Mouse (Mus musculus) MEL (cell line): ENCODE measurements around the gene Snapin. TPM values are rescaled to one million over a fixed set of nuclear protein-coding genes. Genes with fewer than 3 reads are reported as not detected.

Experiments
- DNase-seq: peaks from one replicate; pipeline ENCODE4 v3.0.0; 2011; ENCODE audit warnings: low read depth, low spot score
- H3K27ac ChIP-seq: 2 replicates; pipeline ENCODE4 v1.5.1; 2012; ENCODE audit warnings: low read depth, mild to moderate bottlenecking, control low read depth, low read length, moderate library complexity; ENCODE audit not compliant: control insufficient read depth
- H3K27me3 ChIP-seq, 2 experiments: fragments of 150-350 bp in 1 of 2; sonication (generic) in 1 of 2; 2 replicates each; pipeline ENCODE4 v1.6.1; 2012; ENCODE audit warnings: low read length in 2 of 2, mild to moderate bottlenecking in 2 of 2, improper control_type of control experiment in 1 of 2, moderate library complexity in 1 of 2; ENCODE audit not compliant: insufficient read depth in 2 of 2, control insufficient read depth in 1 of 2
- H3K36me3 ChIP-seq, 2 experiments: 2 replicates each; pipeline ENCODE4 v1.6.1; 2012 to 2014; ENCODE audit warnings: low read length in 2 of 2, improper control_type of control experiment in 1 of 2, inconsistent platforms in 1 of 2, mild to moderate bottlenecking in 1 of 2; ENCODE audit not compliant: insufficient read depth in 2 of 2, control insufficient read depth in 1 of 2
- H3K4me1 ChIP-seq, 2 experiments: fragments of 150-350 bp in 1 of 2; sonication (generic) in 1 of 2; 2 replicates each; pipeline ENCODE4 v1.6.1; 2012; ENCODE audit warnings: low read length in 2 of 2, improper control_type of control experiment in 1 of 2, mild to moderate bottlenecking in 1 of 2; ENCODE audit not compliant: insufficient read depth in 2 of 2, control insufficient read depth in 1 of 2
- H3K4me3 ChIP-seq, 2 experiments: fragments of 150-350 bp in 1 of 2; sonication (generic) in 1 of 2; 2 replicates each; pipeline ENCODE4 v1.5.1; 2012; ENCODE audit warnings: low read depth in 2 of 2, low read length in 2 of 2, mild to moderate bottlenecking in 2 of 2, moderate library complexity in 2 of 2, control low read depth in 1 of 2, improper control_type of control experiment in 1 of 2; ENCODE audit not compliant: control insufficient read depth in 1 of 2, insufficient read depth in 1 of 2
- H3K79me2 ChIP-seq: 2 replicates; pipeline ENCODE4 v1.6.1; 2012; ENCODE audit warnings: mild to moderate bottlenecking, low read length, moderate library complexity; ENCODE audit not compliant: control insufficient read depth, poor library complexity, insufficient read depth
- H3K9ac ChIP-seq: 2 replicates; pipeline ENCODE4 v1.6.1; 2012; ENCODE audit warnings: low read depth, mild to moderate bottlenecking, control low read depth, low read length, moderate library complexity; ENCODE audit not compliant: control insufficient read depth, poor library complexity, severe bottlenecking
- H3K9me3 ChIP-seq: fragments of 150-350 bp; sonication (generic); replicated peaks from 2 replicates; pipeline ENCODE4 v1.6.1; 2012; ENCODE audit warnings: mild to moderate bottlenecking, low read length, improper control_type of control experiment, moderate library complexity; ENCODE audit not compliant: insufficient read depth
- CHD1 ChIP-seq: IDR thresholded peaks from 2 replicates; pipeline ENCODE4 v1.6.1; 2012; ENCODE audit warnings: low read depth, mild to moderate bottlenecking, inconsistent platforms, low read length, improper control_type of control experiment
- CTCF ChIP-seq, 3 experiments: IDR thresholded peaks in 2 of 3; conservative IDR thresholded peaks in 1 of 3; 2 replicates each; pipeline ENCODE4 v1.5.1; 2011 to 2012; ENCODE audit warnings: low read length in 3 of 3, low read depth in 2 of 3, mild to moderate bottlenecking in 2 of 3, improper control_type of control experiment in 1 of 3, inconsistent platforms in 1 of 3, mixed read lengths in 1 of 3, moderate library complexity in 1 of 3; ENCODE audit not compliant: control insufficient read depth in 1 of 3, insufficient read depth in 1 of 3, poor library complexity in 1 of 3, severe bottlenecking in 1 of 3
- E2F4 ChIP-seq: IDR thresholded peaks from 2 replicates; pipeline ENCODE4 v1.6.1; 2011; ENCODE audit warnings: low read depth, low read length, improper control_type of control experiment, borderline replicate concordance
- ELF1 ChIP-seq: IDR thresholded peaks from 2 replicates; pipeline ENCODE4 v1.6.1; 2014; ENCODE audit warnings: low read depth, mild to moderate bottlenecking, inconsistent platforms, low read length, improper control_type of control experiment, moderate library complexity
- EP300 ChIP-seq, 2 experiments: IDR thresholded peaks; 2 replicates each; pipeline ENCODE4 v1.6.1; 2011; ENCODE audit warnings: improper control_type of control experiment in 2 of 2, low read length in 2 of 2, low read depth in 1 of 2, mild to moderate bottlenecking in 1 of 2
- ETS1 ChIP-seq: IDR thresholded peaks from 2 replicates; pipeline ENCODE4 v1.6.1; 2012; ENCODE audit warnings: low read depth, mild to moderate bottlenecking, inconsistent platforms, low read length, improper control_type of control experiment, moderate library complexity
- GABPA ChIP-seq: IDR thresholded peaks from 2 replicates; pipeline ENCODE4 v1.6.1; 2012; ENCODE audit warnings: low read depth, mild to moderate bottlenecking, inconsistent platforms, low read length, improper control_type of control experiment, moderate library complexity
- GATA1 ChIP-seq: IDR thresholded peaks from 2 replicates; pipeline ENCODE4 v1.6.1; 2011; ENCODE audit warnings: low read depth, low read length, improper control_type of control experiment
- HCFC1 ChIP-seq: IDR thresholded peaks from 2 replicates; pipeline ENCODE4 v1.6.1; 2012; ENCODE audit warnings: low read depth, mild to moderate bottlenecking, inconsistent platforms, low read length, improper control_type of control experiment, moderate library complexity
- MAFK ChIP-seq: IDR thresholded peaks from 2 replicates; pipeline ENCODE4 v1.6.1; 2011; ENCODE audit warnings: low read depth, mild to moderate bottlenecking, low read length, improper control_type of control experiment, borderline replicate concordance
- MAZ ChIP-seq: IDR thresholded peaks from 2 replicates; pipeline ENCODE4 v1.6.1; 2012; ENCODE audit warnings: low read depth, mild to moderate bottlenecking, inconsistent platforms, low read length, improper control_type of control experiment
- MEF2A ChIP-seq: IDR thresholded peaks from 2 replicates; pipeline ENCODE4 v1.6.1; 2014; ENCODE audit warnings: low read depth, mild to moderate bottlenecking, inconsistent platforms, low read length, improper control_type of control experiment; ENCODE audit not compliant: poor library complexity, insufficient replicate concordance, severe bottlenecking; ENCODE audit errors: extremely low read depth
- MYB ChIP-seq: IDR thresholded peaks from 2 replicates; pipeline ENCODE4 v1.6.1; 2011; ENCODE audit warnings: mild to moderate bottlenecking, low read depth, low read length, improper control_type of control experiment
- MYC ChIP-seq: IDR thresholded peaks from 2 replicates; pipeline ENCODE4 v1.6.1; 2011; ENCODE audit warnings: low read depth, mild to moderate bottlenecking, low read length, improper control_type of control experiment, moderate library complexity
- NELFE ChIP-seq: IDR thresholded peaks from 2 replicates; pipeline ENCODE4 v1.6.1; 2011; ENCODE audit warnings: low read depth, low read length, improper control_type of control experiment
- NRF1 ChIP-seq: IDR thresholded peaks from 2 replicates; pipeline ENCODE4 v1.6.1; 2014; ENCODE audit warnings: low read depth, mild to moderate bottlenecking, inconsistent platforms, low read length, improper control_type of control experiment, moderate library complexity; ENCODE audit not compliant: poor library complexity, insufficient read depth, severe bottlenecking
- POLR2AphosphoS2 ChIP-seq: IDR thresholded peaks from 2 replicates; pipeline ENCODE4 v1.6.1; 2011; ENCODE audit warnings: low read length, improper control_type of control experiment
- POLR2AphosphoS5 ChIP-seq: IDR thresholded peaks from 2 replicates; pipeline ENCODE4 v1.6.1; 2012; ENCODE audit warnings: low read depth, borderline replicate concordance, mild to moderate bottlenecking, inconsistent platforms, low read length, moderate library complexity, mixed read lengths
- RCOR1 ChIP-seq: IDR thresholded peaks from 2 replicates; pipeline ENCODE4 v1.6.1; 2012; ENCODE audit warnings: low read depth, mild to moderate bottlenecking, inconsistent platforms, low read length, improper control_type of control experiment
- SIN3A ChIP-seq: IDR thresholded peaks from 2 replicates; pipeline ENCODE4 v1.6.1; 2012; ENCODE audit warnings: low read length, improper control_type of control experiment, inconsistent platforms
- TAL1 ChIP-seq: IDR thresholded peaks from 2 replicates; pipeline ENCODE4 v1.6.1; 2012; ENCODE audit warnings: mild to moderate bottlenecking, inconsistent platforms, low read length, moderate library complexity, mixed read lengths
- TCF12 ChIP-seq: IDR thresholded peaks from 2 replicates; pipeline ENCODE4 v1.6.1; 2014; ENCODE audit warnings: low read depth, mild to moderate bottlenecking, inconsistent platforms, low read length, improper control_type of control experiment, moderate library complexity
- USF1 ChIP-seq: IDR thresholded peaks from 2 replicates; pipeline ENCODE4 v1.6.1; 2014; ENCODE audit warnings: low read depth, mild to moderate bottlenecking, inconsistent platforms, low read length, improper control_type of control experiment, moderate library complexity
- USF2 ChIP-seq, 2 experiments: IDR thresholded peaks; 2 replicates each; pipeline ENCODE4 v1.6.1; 2011 to 2012; ENCODE audit warnings: improper control_type of control experiment in 2 of 2, low read length in 2 of 2, borderline replicate concordance in 1 of 2, inconsistent platforms in 1 of 2, low read depth in 1 of 2, mild to moderate bottlenecking in 1 of 2; ENCODE audit not compliant: insufficient read depth in 1 of 2
- ZC3H11A ChIP-seq: IDR thresholded peaks from 2 replicates; pipeline ENCODE4 v1.6.1; 2012; ENCODE audit warnings: low read depth, mild to moderate bottlenecking, inconsistent platforms, low read length, improper control_type of control experiment
- ZKSCAN1 ChIP-seq: IDR thresholded peaks from 2 replicates; pipeline ENCODE4 v1.6.1; 2012; ENCODE audit warnings: low read depth, mild to moderate bottlenecking, inconsistent platforms, low read length, improper control_type of control experiment, moderate library complexity
- ZMIZ1 ChIP-seq: IDR thresholded peaks from 2 replicates; pipeline ENCODE4 v1.6.1; 2012; ENCODE audit warnings: low read depth, mild to moderate bottlenecking, inconsistent platforms, low read length, improper control_type of control experiment, moderate library complexity
- ZNF384 ChIP-seq: IDR thresholded peaks from 2 replicates; pipeline ENCODE4 v1.6.1; 2012; ENCODE audit warnings: low read depth, mild to moderate bottlenecking, inconsistent platforms, low read length, improper control_type of control experiment
- polyA plus RNA-seq, 2 experiments: library from polyadenylated mRNA; stranded (reverse) in 1 of 2; unstranded in 1 of 2; fragments of >175 nt in 1 of 2; fragments of >200 nt in 1 of 2; gene quantifications; 2 replicates each; pipeline versions ENCODE4 v1.2.1 to v1.2.4; 2012; ENCODE audit warnings: low replicate concordance in 2 of 2, low read depth in 1 of 2; ENCODE audit not compliant: insufficient read length in 2 of 2, insufficient read depth in 1 of 2, missing spikeins in 1 of 2
- total RNA-seq: library from RNA; depleted of rRNA; stranded (reverse); fragments of 300-350 nt; gene quantifications from 2 replicates; pipeline ENCODE4 v1.2.3, GENCODE M21; 2012

The Snapin gene
- total and polyA plus RNA-seq, 3 experiments: 24.5 to 46.8 TPM; not detected in 1

DNA sequence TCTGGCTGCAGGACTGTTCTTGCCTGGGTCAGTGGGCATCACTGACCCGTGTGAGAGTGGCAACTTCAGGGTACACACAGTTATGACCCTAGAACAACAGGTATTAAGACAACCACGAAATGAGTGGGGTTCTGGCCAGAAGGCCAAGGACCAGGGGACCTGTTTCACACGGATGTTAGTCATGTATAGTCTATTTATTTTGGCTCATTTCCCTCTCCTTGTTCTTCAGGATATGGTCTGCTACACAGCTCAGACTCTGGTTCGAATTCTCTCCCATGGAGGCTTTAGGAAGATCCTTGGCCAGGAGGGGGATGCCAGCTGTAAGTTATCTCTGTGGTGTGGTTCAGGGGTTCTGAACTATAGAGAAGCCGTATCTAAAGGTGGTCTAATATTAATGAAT is 3.8 kb downstream of the Snapin start:
- Histone ChIP-seq H3K79me2 (peaks cover 4% of the 10 kb centered on the region), H3K4me3 (no peak overlapping the region), H3K36me3 (peaks cover 11 to 35% of the 10 kb centered on the region in 2 experiments)
- no peak for DNase-seq
- TF ChIP-seq CHD1: no peak
- TF ChIP-seq ZMIZ1: peak; percentile 55; the same call in 1 of the 2 replicates
- TF ChIP-seq POLR2AphosphoS2: peak; percentile 29; the same call in 1 of the 2 replicates
- TF ChIP-seq, all 39 proteins: peak for 2
- H3K9me3 ChIP-seq: no peaks in the 10 kb centered on the region
- no peak overlapping the region for H3K9ac ChIP-seq
- peaks cover 3 to 11% of the 10 kb centered on the region in 2 experiments; a peak in 2 of 4 replicates for H3K4me1 ChIP-seq
- no peaks in the 10 kb centered on the region for H3K27me3 ChIP-seq
- H3K27ac ChIP-seq: no peak overlapping the region

DNA sequence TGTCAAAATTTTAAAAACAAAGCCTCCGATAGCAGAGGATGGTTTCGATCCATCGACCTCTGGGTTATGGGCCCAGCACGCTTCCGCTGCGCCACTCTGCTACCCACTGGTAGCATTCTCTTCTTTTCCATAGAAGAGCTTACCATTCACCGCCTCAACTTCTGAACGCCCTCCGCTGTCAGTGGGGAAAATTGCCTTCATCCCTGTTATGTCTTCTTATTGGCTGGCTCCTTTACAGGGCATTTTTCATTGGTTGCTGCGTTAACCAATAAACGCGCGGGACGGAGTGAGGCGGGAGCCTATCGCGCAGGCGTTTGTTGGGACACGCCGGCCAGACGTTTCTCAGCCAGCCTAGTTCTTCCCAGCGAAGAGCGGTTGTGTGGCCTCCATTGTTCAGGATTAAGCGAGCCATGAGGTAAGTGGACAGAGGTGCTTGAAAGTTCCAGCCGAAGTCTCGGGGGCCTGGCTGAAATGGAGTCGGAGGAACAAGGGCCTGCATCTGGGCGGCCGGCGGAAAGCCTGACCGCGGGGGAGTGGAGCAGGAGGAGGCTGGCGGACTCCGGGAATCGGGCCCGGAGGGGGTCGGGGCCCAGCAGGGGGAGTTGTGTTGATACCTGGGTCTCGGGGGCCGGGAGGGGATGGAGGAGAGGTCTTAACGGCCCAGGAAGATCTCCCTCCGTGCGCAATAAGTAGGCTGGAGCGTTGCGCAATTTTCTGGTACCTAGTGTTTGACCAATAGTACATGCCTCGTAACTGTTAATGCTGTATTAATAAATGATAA is 14.8 kb downstream of the Snapin start, which contains the start of gene Ilf2:
Gene Ilf2 (plus strand): TSS at position 296 of the 781 bp plus-strand sequence.
- Histone ChIP-seq H3K27me3 (no peaks in the 10 kb centered on the region), H3K27ac (peak within 1 kb of the TSS; percentile 98), H3K9me3 (no peaks in the 10 kb centered on the region), H3K36me3 (peaks cover 20 to 26% of the 10 kb centered on the region in 2 experiments), H3K4me3 (peak within 1 kb of the TSS; percentile 60 to 100), H3K9ac (peak within 1 kb of the TSS; percentile 99), H3K4me1 (peaks cover 3 to 18% of the 10 kb centered on the region in 2 experiments; a peak in 2 of 4 replicates), H3K79me2 (peaks cover 25% of the 10 kb centered on the region)
- DNase-seq: peak; percentile 100
- TF ChIP-seq EP300 (IDR thresholded peaks at IDR 0.05; ENCODE audit: low read depth in 1 of 2, low read length in 2 of 2) (no peak), POLR2AphosphoS2 (peak; percentile 97), SIN3A (peak; percentile 79), RCOR1 (no peak), MYC (peak; percentile 74), MYB (no peak), USF1 (no peak), ELF1 (peak; percentile 86), GATA1 (peak; percentile 2; the same call in 1 of the 2 replicates), E2F4 (no peak), ETS1 (no peak), CHD1 (no peak), NRF1 (peak; percentile 69), MEF2A (no peak), MAZ (no peak; the same call in 1 of the 2 replicates), TAL1 (no peak), USF2 (IDR thresholded peaks at IDR 0.05; ENCODE audit: borderline replicate concordance in 1 of 2, insufficient read depth in 1 of 2, low read depth in 1 of 2, low read length in 2 of 2) (no peak), CTCF (IDR thresholded peaks at IDR 0.05 in 2 of 3, conservative IDR thresholded peaks at IDR 0.05 in 1 of 3; ENCODE audit: control insufficient read depth in 1 of 3, insufficient read depth in 1 of 3, low read depth in 2 of 3, low read length in 3 of 3, poor library complexity in 1 of 3, severe bottlenecking in 1 of 3) (peak in 2 of 3 experiments; percentile 16 to 37; a peak in 3 of 6 replicates), GABPA (no peak), POLR2AphosphoS5 (peak; percentile 45; the same call in 1 of the 2 replicates), NELFE (peak; percentile 97), ZC3H11A (no peak), TCF12 (peak; percentile 69; the same call in 1 of the 2 replicates), ZNF384 (peak; percentile 4; the same call in 1 of the 2 replicates), MAFK (peak; percentile 99), ZKSCAN1 (no peak), HCFC1 (peak; percentile 89)
